ENCODE assay signal across 12 mouse cellular contexts in genomic region chr14:55459796-55460195, GRCm38 (mm10). TPM values are rescaled to one million over a fixed set of nuclear protein-coding genes. Genes with fewer than 3 reads are reported as not detected.
A peak's percentile ranks its signal among the peaks of the same experiment; 100 is the strongest.
DNase-seq lines count a peak whose midpoint lies in the region; ATAC-seq lines count a peak whose summit lies in the region.
"Had no signal": no experiment of that assay in that cellular context is flagged by ENCODE, and none has a peak within 500 bp of the region (broad histone marks: within the 10 kb centered on the region; RNA-seq: fewer than 3 reads in every experiment).

No protein-coding gene starts in this region.

- H3K36me3 ChIP-seq in hindbrain, embryonic 13.5 days: no peaks in the 10 kb centered on the region

- H3K9me3 ChIP-seq in hindbrain, embryonic 13.5 days: 0 out of 2 replicates have a peak, but pooled peaks cover 8% of the 10 kb centered on the region

- H3K4me3 ChIP-seq in hindbrain, embryonic 13.5 days: no peak overlapping the region
- H3K4me3 ChIP-seq: left cerebral cortex, adult 2 months had no signal

- 65% methylated on average over 4 of the region's 4 CpGs for WGBS in hindbrain, embryonic 13.5 days

- peak; percentile 15 to 24 for DNase-seq in urinary bladder, adult 18-20 months (ENCODE audit: low spot score in 2 of 2)
- DNase-seq in urinary bladder, postnatal 4 days (ENCODE audit: low spot score in 2 of 2): no peak
- peak; percentile 49 for DNase-seq in kidney, adult 18-20 months
- peak; percentile 53 to 59 for DNase-seq in kidney, postnatal 36 days
- DNase-seq in left cerebral cortex, adult 11 months (ENCODE audit: low spot score): no peak
- no peak for DNase-seq in right cerebral cortex, postnatal 36 days (ENCODE audit: low spot score in 2 of 2)
- DNase-seq: cerebellum, adult 11-12 months; midbrain, embryonic 14.5 days; thymus, postnatal 4 days had no signal

- H3K4me2 ChIP-seq in hindbrain, embryonic 13.5 days: no peak overlapping the region

- H3K27ac ChIP-seq in hindbrain, embryonic 13.5 days: no peak overlapping the region
- H3K27ac ChIP-seq: left cerebral cortex, adult 2 months had no signal

- no peaks in the 10 kb centered on the region for H3K4me1 ChIP-seq in hindbrain, embryonic 13.5 days (replicated peaks)

- H3K9ac ChIP-seq in hindbrain, embryonic 13.5 days: no peak overlapping the region

- H3K27me3 ChIP-seq in hindbrain, embryonic 13.5 days: 0 out of 2 replicates have a peak, but pooled peaks cover 8% of the 10 kb centered on the region

- no peak for ATAC-seq in hindbrain, embryonic 13.5 days (ENCODE audit: low FRiP score)

RNA-seq across cellular contexts. Expression of gene Dhrs4, which starts 18.8 kb away (rescaled TPM):
- 24.4 and 30.9 TPM in 2 replicates for polyA plus RNA-seq in hindbrain, embryonic 13.5 days (2015; fragmentation: Nextera tagmentation; extraction: Ambion mirVana)

RNA-seq across cellular contexts. Expression of gene Carmil3, which starts 30.7 kb away (rescaled TPM):
- polyA plus RNA-seq in hindbrain, embryonic 13.5 days (2015; fragmentation: Nextera tagmentation; extraction: Ambion mirVana): 21.6 and 22.1 TPM in 2 replicates

RNA-seq across cellular contexts. Expression of gene Cpne6, which starts 50.4 kb away (rescaled TPM):
- 2.4 and 2.5 TPM in 2 replicates for polyA plus RNA-seq in hindbrain, embryonic 13.5 days (2015; fragmentation: Nextera tagmentation; extraction: Ambion mirVana)
- polyA plus RNA-seq: liver, adult 2 months had no signal

Comparison
In these comparisons a context has a peak if more than half of its experiments do, and no peak if none do; other contexts are left out.
1. DNase-seq: peak in urinary bladder, adult 18-20 months (2 of 2), kidney, adult 18-20 months (single experiment) and kidney, postnatal 36 days (2 of 2); none in urinary bladder, postnatal 4 days (0 of 2), left cerebral cortex, adult 11 months (single experiment) and right cerebral cortex, postnatal 36 days (0 of 2).